Mouse (Mus musculus) gastrocnemius, postnatal 4 days (tissue): Measurements from ENCODE around the gene Gm10190. TPM values are rescaled to one million over a fixed set of nuclear protein-coding genes. Genes with fewer than 3 reads are reported as not detected.

Experiments
- total RNA-seq, 2 experiments: library from RNA; stranded (reverse); gene quantifications; 2 replicates each; pipeline ENCODE4 v1.2.3; 2021

The Gm10190 gene
- total RNA-seq, 2 experiments from 2014 or later = 1.1 TPM; not detected in 1

Other genes with a start within 250 kb of the Gm10190 start
- gene Galm, start 246.1 kb downstream of the Gm10190 start, total RNA-seq = 1 to 10 TPM; 4.2 to 5.3 TPM
- 10 to 100 TPM; 79.7 to 87.1 TPM for gene Srsf7, start 166.2 kb downstream of the Gm10190 start, total RNA-seq
- under 1 TPM in 1 of 2 experiments, not detected in 1; 0.10 TPM for gene Ttc39d, start 166.1 kb downstream of the Gm10190 start, total RNA-seq
- gene Gemin6, start 149.1 kb downstream of the Gm10190 start, total RNA-seq = 1 to 10 TPM; 6.4 to 6.7 TPM
- gene Morn2, start 83.3 kb downstream of the Gm10190 start, total RNA-seq = 1 to 10 TPM; 4.6 to 4.9 TPM
- 10 to 100 TPM; 15.6 to 16.2 TPM for gene Dhx57, start 83.1 kb downstream of the Gm10190 start, total RNA-seq
- 1 to 10 TPM; 1.4 to 2.3 TPM for gene Arhgef33, start 66.1 kb downstream of the Gm10190 start, total RNA-seq
- gene Sos1, start 106.9 kb upstream of the Gm10190 start, total RNA-seq = 10 to 100 TPM; 16.7 to 18.4 TPM
- under 1 TPM; 0.07 to 0.13 TPM for gene Cdkl4, start 204.3 kb upstream of the Gm10190 start, total RNA-seq